In the genomic region with DNA sequence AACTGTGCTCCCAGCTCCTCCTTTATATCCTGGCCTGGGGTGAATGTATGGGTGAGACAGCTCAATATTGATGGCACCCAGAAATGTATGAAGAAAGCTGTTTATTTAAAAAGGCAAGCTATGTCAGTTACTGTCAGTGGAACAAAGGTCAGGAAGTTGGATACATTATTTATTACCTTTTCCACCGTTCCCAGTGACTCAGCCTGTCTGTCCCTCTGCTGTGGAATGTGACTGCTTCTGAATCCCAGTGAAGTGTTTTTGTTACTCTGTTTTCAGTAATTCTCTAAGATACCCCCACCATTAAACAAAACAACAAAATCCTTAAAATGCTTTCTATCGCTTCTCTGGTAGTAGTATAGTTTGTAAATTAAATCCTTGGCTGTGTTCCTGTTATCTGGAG, we compare ENCODE assay signal across 16 mouse cellular contexts. TPM values are rescaled to one million over a fixed set of nuclear protein-coding genes. Genes with fewer than 3 reads are reported as not detected.
"Had no signal": no experiment of that assay in that cellular context is flagged by ENCODE, and none has a peak within 500 bp of the region (broad histone marks: within the 10 kb centered on the region; RNA-seq: fewer than 3 reads in every experiment).

No protein-coding gene starts in this region.

- H3K9me3 ChIP-seq: limb, embryonic 12.5 days; lung, embryonic 15.5 days; megakaryocyte, embryonic 14.5 days; midbrain, embryonic 15.5 days; neural tube, embryonic 13.5 days had no signal

- H3K4me3 ChIP-seq: layer of hippocampus, adult 2 months; limb, embryonic 12.5 days; lung, embryonic 15.5 days; megakaryocyte, embryonic 14.5 days; midbrain, embryonic 15.5 days; neural tube, embryonic 13.5 days had no signal

- H3K27ac ChIP-seq: layer of hippocampus, adult 2 months; limb, embryonic 12.5 days; lung, embryonic 15.5 days; macrophage; midbrain, embryonic 15.5 days; neural tube, embryonic 13.5 days; stomach, postnatal 0 days had no signal

- H3K27me3 ChIP-seq: limb, embryonic 12.5 days; lung, embryonic 15.5 days; midbrain, embryonic 15.5 days had no signal

- H3K9ac ChIP-seq: limb, embryonic 12.5 days; lung, embryonic 15.5 days; midbrain, embryonic 15.5 days; neural tube, embryonic 13.5 days had no signal

- DNase-seq: kidney, adult 8-10 months; kidney, postnatal 4 days; lung, postnatal 14 days; right cerebral cortex, postnatal 25 days; thymus, postnatal 4 days had no signal

- H3K4me2 ChIP-seq: limb, embryonic 12.5 days; lung, embryonic 15.5 days; midbrain, embryonic 11.5 days; midbrain, embryonic 15.5 days; neural tube, embryonic 13.5 days had no signal

- ATAC-seq: hindbrain, embryonic 16.5 days; inflammation-experienced regulatory T-cells, adult 6 months; midbrain, embryonic 15.5 days had no signal

- H3K36me3 ChIP-seq: limb, embryonic 12.5 days; lung, embryonic 15.5 days; midbrain, embryonic 15.5 days; neural tube, embryonic 13.5 days had no signal

RNA-seq across cellular contexts. Expression of gene Zmynd12, which starts 3.0 kb away (rescaled TPM):
- polyA plus RNA-seq: inflammation-experienced regulatory T-cells, adult 6 months; macrophage; midbrain, embryonic 11.5 days had no signal

RNA-seq across cellular contexts. Expression of gene Ccdc30, which starts 10.3 kb away (rescaled TPM):
- polyA plus RNA-seq: macrophage had no signal
